Mouse (Mus musculus) liver, adult 2 months (tissue): ENCODE measurements around the gene Bcl2. TPM values are rescaled to one million over a fixed set of nuclear protein-coding genes. Genes with fewer than 3 reads are reported as not detected.

Experiments
- DNase-seq: peaks from one replicate; pipeline ENCODE4 v3.0.0-alpha.2; 2011; ENCODE audit warnings: low read depth, low spot score; ENCODE audit errors: extremely low read depth
- H3K27ac ChIP-seq: fragments of 200-500 bp; replicated peaks from 2 replicates; pipeline ENCODE4 v1.5.1; 2012; ENCODE audit warnings: low read depth, mild to moderate bottlenecking, control low read depth, inconsistent platforms, low read length; ENCODE audit not compliant: insufficient read depth
- H3K27me3 ChIP-seq: fragments of 200-500 bp; 2 replicates; pipeline ENCODE4 v1.6.1; 2012; ENCODE audit warnings: mild to moderate bottlenecking, moderate library complexity, low read length, inconsistent platforms; ENCODE audit not compliant: control insufficient read depth, insufficient read depth
- H3K36me3 ChIP-seq: fragments of 200-500 bp; 2 replicates; pipeline ENCODE4 v1.6.1; 2012; ENCODE audit warnings: low read length, inconsistent platforms; ENCODE audit not compliant: control insufficient read depth, insufficient read depth
- H3K4me1 ChIP-seq: fragments of 200-500 bp; 2 replicates; pipeline ENCODE4 v1.6.1; 2011; ENCODE audit warnings: low read length; ENCODE audit not compliant: control insufficient read depth, insufficient read depth
- H3K4me3 ChIP-seq: fragments of 200-500 bp; 2 replicates; pipeline ENCODE4 v1.5.1; 2011; ENCODE audit warnings: low read depth, mild to moderate bottlenecking, control low read depth, low read length, moderate library complexity; ENCODE audit not compliant: insufficient read depth
- H3K79me2 ChIP-seq: fragments of 200-500 bp; 2 replicates; pipeline ENCODE4 v1.6.1; 2012; ENCODE audit warnings: inconsistent platforms, mild to moderate bottlenecking, low read length, moderate library complexity; ENCODE audit not compliant: control insufficient read depth, insufficient read depth
- H3K9ac ChIP-seq: fragments of 200-500 bp; 2 replicates; pipeline ENCODE4 v1.6.1; 2012; ENCODE audit warnings: low read depth, mild to moderate bottlenecking, control low read depth, inconsistent platforms, low read length
- CTCF ChIP-seq: fragments of 200-500 bp; IDR thresholded peaks from 2 replicates; pipeline ENCODE4 v1.5.1; 2011; ENCODE audit warnings: low read depth, low read length, control low read depth
- POLR2A ChIP-seq: fragments of 200-500 bp; IDR thresholded peaks from 2 replicates; pipeline ENCODE4 v1.6.1; 2011; ENCODE audit warnings: low read length, control low read depth; ENCODE audit not compliant: insufficient read depth; ENCODE audit errors: extremely low read depth
- WGBS: fragments of 180-500 bp; shearing (Covaris S2); methylation state at CpG from one replicate; pipeline ENCODE4 v1.1.7; 2018; 5-methylcytosine and 5-hydroxymethylcytosine counted together
- polyA plus RNA-seq: library from polyadenylated mRNA; depleted of rRNA; stranded (reverse); fragments of >200 nt; gene quantifications from 2 replicates; pipeline ENCODE4 v1.2.3, GENCODE M21; 2012
- total RNA-seq: library from RNA; depleted of rRNA; stranded (reverse); fragments of >200 nt; gene quantifications from 2 replicates; pipeline ENCODE4 v1.2.3, GENCODE M21; 2014

The Bcl2 gene
- total and polyA plus RNA-seq, 2 experiments: 0.26 to 1.5 TPM

- WGBS: 77% methylated on average over 18 of the region's 18 CpGs
- no peak overlapping the region for H3K4me3 ChIP-seq
- no peak for TF ChIP-seq CTCF
- TF ChIP-seq POLR2A: no peak
- DNase-seq: no peak
- H3K36me3 ChIP-seq: no peaks in the 10 kb centered on the region
- no peaks in the 10 kb centered on the region for H3K27me3 ChIP-seq
- H3K9ac ChIP-seq: no peak overlapping the region
- H3K4me1 ChIP-seq: no peaks in the 10 kb centered on the region; the same call in 1 of the 2 replicates
- H3K27ac ChIP-seq: no peak overlapping the region
- no peaks in the 10 kb centered on the region for H3K79me2 ChIP-seq
Measured at GRCm38 (mm10) chr1:106687435-106688160, 26.5 kb downstream of the Bcl2 start.

GRCm38 (mm10) chr1:106685702-106686101 is 28.4 kb downstream of the Bcl2 start:
- Histone ChIP-seq H3K27ac (no peak overlapping the region), H3K9ac (no peak overlapping the region), H3K79me2 (no peaks in the 10 kb centered on the region), H3K4me3 (no peak overlapping the region), H3K27me3 (no peaks in the 10 kb centered on the region), H3K36me3 (no peaks in the 10 kb centered on the region), H3K4me1 (no peaks in the 10 kb centered on the region; the same call in 1 of the 2 replicates)
- TF ChIP-seq CTCF (no peak), POLR2A (no peak)
- no peak for DNase-seq
- WGBS: 67% methylated on average over 2 of the region's 2 CpGs

GRCm38 (mm10) chr1:106684546-106684945 is 29.5 kb downstream of the Bcl2 start:
- TF ChIP-seq POLR2A: no peak
- TF ChIP-seq CTCF: no peak
- no peak overlapping the region for H3K27ac ChIP-seq
- no peak for DNase-seq
- no peaks in the 10 kb centered on the region; the same call in 1 of the 2 replicates for H3K4me1 ChIP-seq
- H3K9ac ChIP-seq: no peak overlapping the region
- no peaks in the 10 kb centered on the region for H3K79me2 ChIP-seq
- no peak overlapping the region for H3K4me3 ChIP-seq
- 75% methylated on average over 3 of the region's 3 CpGs for WGBS
- H3K27me3 ChIP-seq: no peaks in the 10 kb centered on the region
- H3K36me3 ChIP-seq: no peaks in the 10 kb centered on the region

- H3K4me3 ChIP-seq: no peak overlapping the region
- 91% methylated on average over 3 of the region's 3 CpGs for WGBS
- DNase-seq: no peak
Measured at GRCm38 (mm10) chr1:106682829-106683228, 31.2 kb downstream of the Bcl2 start.

GRCm38 (mm10) chr1:106679800-106680515 is 34.1 kb downstream of the Bcl2 start:
- H3K79me2 ChIP-seq: no peaks in the 10 kb centered on the region
- no peaks in the 10 kb centered on the region for H3K4me1 ChIP-seq
- TF ChIP-seq CTCF: no peak
- H3K27me3 ChIP-seq: no peaks in the 10 kb centered on the region
- no peak overlapping the region for H3K9ac ChIP-seq
- no peak for DNase-seq
- 85% methylated on average over 6 of the region's 6 CpGs for WGBS
- no peak overlapping the region for H3K4me3 ChIP-seq
- no peak overlapping the region for H3K27ac ChIP-seq
- H3K36me3 ChIP-seq: no peaks in the 10 kb centered on the region

More at GRCm38 (mm10) chr1:106682829-106683228, 31.2 kb downstream of the Bcl2 start:
- H3K27ac ChIP-seq: no peak overlapping the region
- H3K27me3 ChIP-seq: no peaks in the 10 kb centered on the region
- no peaks in the 10 kb centered on the region for H3K79me2 ChIP-seq
- TF ChIP-seq POLR2A (no peak), CTCF (no peak)
- H3K9ac ChIP-seq: no peak overlapping the region
- no peaks in the 10 kb centered on the region for H3K4me1 ChIP-seq
- H3K36me3 ChIP-seq: no peaks in the 10 kb centered on the region

GRCm38 (mm10) chr1:106678060-106678478 is 36.0 kb downstream of the Bcl2 start:
- Histone ChIP-seq H3K4me1 (no peaks in the 10 kb centered on the region), H3K4me3 (no peak overlapping the region), H3K36me3 (no peaks in the 10 kb centered on the region), H3K27ac (no peak overlapping the region), H3K27me3 (no peaks in the 10 kb centered on the region), H3K79me2 (no peaks in the 10 kb centered on the region), H3K9ac (no peak overlapping the region)
- DNase-seq: no peak
- WGBS: 75% methylated on average over 5 of the region's 5 CpGs
- TF ChIP-seq POLR2A (no peak), CTCF (no peak)
